Mouse (Mus musculus) ES-Bruce4 (cell line): Measurements from ENCODE around the gene Hemk1. TPM values are rescaled to one million over a fixed set of nuclear protein-coding genes. Genes with fewer than 3 reads are reported as not detected.
A peak's percentile ranks its signal among the peaks of the same experiment; 100 is the strongest.

Experiments used
- H3K27ac ChIP-seq: 2 replicates; pipeline ENCODE4 v1.5.1; 2012; ENCODE audit warnings: low read length, inconsistent platforms; ENCODE audit not compliant: insufficient read depth
- H3K27me3 ChIP-seq: 2 replicates; pipeline ENCODE4 v1.6.1; 2012; ENCODE audit warnings: mild to moderate bottlenecking, low read length, inconsistent platforms; ENCODE audit not compliant: control insufficient read depth, poor library complexity, insufficient read depth, severe bottlenecking
- H3K36me3 ChIP-seq: 2 replicates; pipeline ENCODE4 v1.6.1; 2012; ENCODE audit warnings: inconsistent platforms, mild to moderate bottlenecking, low read length, moderate library complexity; ENCODE audit not compliant: control insufficient read depth, poor library complexity, insufficient read depth, severe bottlenecking
- H3K4me1 ChIP-seq: one replicate; pipeline ENCODE4 v1.8.1; 2011; ENCODE audit warnings: low read length; ENCODE audit not compliant: control insufficient read depth, insufficient read depth
- H3K4me3 ChIP-seq: 2 replicates; pipeline ENCODE4 v1.5.1; 2011; ENCODE audit warnings: low read depth, mild to moderate bottlenecking, low read length
- H3K9ac ChIP-seq: 2 replicates; pipeline ENCODE4 v1.6.1; 2012; ENCODE audit warnings: low read depth, mild to moderate bottlenecking, inconsistent platforms; ENCODE audit not compliant: poor library complexity, severe bottlenecking
- H3K9me3 ChIP-seq: replicated peaks from 2 replicates; pipeline ENCODE4 v1.6.1; 2012; ENCODE audit warnings: mild to moderate bottlenecking, low read length, inconsistent platforms; ENCODE audit not compliant: control insufficient read depth, poor library complexity, insufficient read depth, severe bottlenecking
- CTCF ChIP-seq: IDR thresholded peaks from one replicate; pipeline ENCODE4 v1.8.1; 2011; ENCODE audit warnings: low read depth, low read length
- EP300 ChIP-seq: IDR thresholded peaks from 2 replicates; pipeline ENCODE4 v1.6.1; 2011; ENCODE audit warnings: low read depth, low read length; ENCODE audit not compliant: insufficient read depth
- POLR2A ChIP-seq: IDR thresholded peaks from one replicate; pipeline ENCODE4 v1.8.1; 2011; ENCODE audit warnings: low read length; ENCODE audit not compliant: insufficient read depth
- polyA plus RNA-seq: library from polyadenylated mRNA; stranded (reverse); fragments of >200 nt; gene quantifications from 2 replicates; pipeline ENCODE4 v1.2.4, GENCODE M21; 2011; ENCODE audit warnings: low read depth; ENCODE audit not compliant: missing spikeins, insufficient read depth, insufficient read length

The Hemk1 gene
- polyA plus RNA-seq, 1 experiment: 11.0 TPM

GRCm38 (mm10) chr9:107300224-107300973, 37.8 kb downstream of the Hemk1 start:
- H3K4me1 ChIP-seq: peaks cover 9% of the 10 kb centered on the region
- H3K9ac ChIP-seq: no peak overlapping the region
- no peak overlapping the region for H3K4me3 ChIP-seq
- H3K9me3 ChIP-seq: no peaks in the 10 kb centered on the region
- no peak overlapping the region for H3K27ac ChIP-seq
- peaks cover 10% of the 10 kb centered on the region for H3K36me3 ChIP-seq
- TF ChIP-seq POLR2A: no peak
- no peak for TF ChIP-seq EP300
- TF ChIP-seq CTCF: no peak
- no peaks in the 10 kb centered on the region for H3K27me3 ChIP-seq

DNA sequence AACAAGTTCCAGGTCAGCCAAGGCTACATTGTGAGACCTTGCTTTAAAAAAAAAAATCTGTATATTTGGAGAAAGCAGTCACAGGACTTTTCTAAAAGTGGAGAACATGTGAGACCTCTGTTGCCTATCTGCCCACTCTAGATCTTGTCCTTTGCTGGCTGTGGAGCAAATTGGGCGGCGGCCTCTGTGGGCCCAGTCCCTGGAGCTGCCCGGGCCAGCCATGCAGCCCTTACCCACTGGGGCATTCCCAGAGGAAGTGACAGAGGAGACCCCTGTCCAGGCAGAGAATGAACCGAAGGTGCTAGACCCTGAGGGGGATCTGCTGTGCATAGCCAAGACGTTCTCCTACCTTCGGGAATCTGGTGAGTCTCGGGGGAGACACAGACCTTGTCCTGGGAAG, 38.4 kb downstream of the Hemk1 start:
- Histone ChIP-seq H3K27me3 (no peaks in the 10 kb centered on the region), H3K9ac (0 out of 2 replicates have a peak overlapping the region, but pooled peaks have one; percentile 9)

DNA sequence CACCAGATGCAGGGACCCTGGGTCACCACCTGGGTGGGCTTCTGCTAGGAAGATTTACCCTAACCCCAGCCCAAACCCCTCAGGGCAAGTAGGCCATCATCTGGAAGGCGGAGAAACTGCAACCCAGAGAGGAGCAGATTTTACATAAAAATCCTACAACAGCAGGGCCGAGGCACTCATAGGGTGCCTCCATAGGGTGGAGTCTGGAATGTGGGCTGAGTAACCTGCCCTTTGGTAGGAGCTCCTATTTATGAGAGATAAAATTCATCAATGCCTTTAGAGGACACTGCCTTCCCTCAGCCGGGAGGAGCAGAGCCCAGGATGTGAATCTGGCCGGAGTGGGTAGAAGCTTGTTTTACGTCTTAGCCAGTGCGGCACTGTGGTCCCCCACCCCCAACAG, 39.3 kb downstream of the Hemk1 start:
- H3K9ac ChIP-seq: peak overlapping the region; percentile 10; the same call in 1 of the 2 replicates
- H3K4me3 ChIP-seq: peak overlapping the region; percentile 21; the same call in 1 of the 2 replicates
- no peaks in the 10 kb centered on the region for H3K27me3 ChIP-seq
- H3K9me3 ChIP-seq: no peaks in the 10 kb centered on the region
- TF ChIP-seq CTCF (no peak), EP300 (peak; percentile 26; the same call in 1 of the 2 replicates)
- H3K27ac ChIP-seq: peak overlapping the region; percentile 50
- peaks cover 9% of the 10 kb centered on the region for H3K4me1 ChIP-seq
- H3K36me3 ChIP-seq: peaks cover 10% of the 10 kb centered on the region

More for the DNA sequence above, 38.4 kb downstream of the Hemk1 start:
- peaks cover 10% of the 10 kb centered on the region for H3K36me3 ChIP-seq
- no peak overlapping the region for H3K4me3 ChIP-seq
- TF ChIP-seq EP300 (no peak), POLR2A (no peak), CTCF (no peak)
- no peak overlapping the region for H3K27ac ChIP-seq
- H3K4me1 ChIP-seq: peaks cover 9% of the 10 kb centered on the region
- H3K9me3 ChIP-seq: no peaks in the 10 kb centered on the region

DNA sequence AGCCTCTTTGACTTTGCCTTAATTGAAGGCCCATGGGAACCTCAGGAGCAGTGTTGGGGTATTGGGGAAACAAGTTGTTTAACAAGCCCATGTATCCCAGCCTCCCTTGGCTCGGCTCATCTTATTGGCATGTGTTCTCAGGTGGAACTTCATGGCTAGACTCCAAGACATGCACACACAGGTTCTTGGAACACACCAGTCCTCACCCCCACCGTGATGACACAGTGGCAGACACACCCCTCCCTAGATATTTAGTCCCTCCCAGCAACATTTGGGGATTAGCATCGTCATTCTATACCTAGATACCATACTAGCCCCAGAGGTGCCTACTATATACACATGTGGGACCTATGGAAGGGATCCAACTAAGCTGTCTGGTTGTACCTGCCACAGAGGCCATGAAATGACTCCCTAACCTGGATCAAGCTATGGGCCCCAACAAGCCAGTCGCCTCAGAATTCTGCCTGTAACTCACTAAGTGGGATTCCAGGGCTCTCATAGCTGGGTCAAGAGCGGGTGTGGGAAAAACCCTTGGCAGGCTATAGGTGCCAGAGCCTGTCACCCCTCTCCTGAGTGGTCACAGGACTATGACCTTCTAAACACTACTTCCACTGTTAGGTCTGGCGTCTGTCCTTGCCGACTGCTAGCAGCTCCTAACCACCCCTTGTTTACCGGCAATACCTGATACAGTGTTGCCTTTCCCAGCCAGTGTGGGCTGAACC, 39.9 kb downstream of the Hemk1 start:
- peak overlapping the region; percentile 50 for H3K27ac ChIP-seq
- TF ChIP-seq CTCF: no peak
- no peak for TF ChIP-seq EP300
- no peak for TF ChIP-seq POLR2A
- H3K9ac ChIP-seq: peak overlapping the region; percentile 73; the same call in 1 of the 2 replicates
- peaks cover 9% of the 10 kb centered on the region for H3K4me1 ChIP-seq
- H3K9me3 ChIP-seq: no peaks in the 10 kb centered on the region
- H3K27me3 ChIP-seq: no peaks in the 10 kb centered on the region
- H3K36me3 ChIP-seq: peaks cover 10% of the 10 kb centered on the region
- peak overlapping the region; percentile 90; the same call in 1 of the 2 replicates for H3K4me3 ChIP-seq

- Histone ChIP-seq H3K9me3 (no peaks in the 10 kb centered on the region), H3K36me3 (peaks cover 10% of the 10 kb centered on the region), H3K9ac (peak overlapping the region; percentile 73), H3K27ac (no peak overlapping the region), H3K27me3 (no peaks in the 10 kb centered on the region), H3K4me3 (peak overlapping the region; percentile 90), H3K4me1 (peaks cover 9% of the 10 kb centered on the region)
- no peak for TF ChIP-seq CTCF
- no peak for TF ChIP-seq EP300
- no peak for TF ChIP-seq POLR2A
Observed at GRCm38 (mm10) chr9:107297658-107298057, 40.5 kb downstream of the Hemk1 start.

GRCm38 (mm10) chr9:107297059-107297458, 41.1 kb downstream of the Hemk1 start:
- H3K27me3 ChIP-seq: no peaks in the 10 kb centered on the region
- H3K9ac ChIP-seq: peak overlapping the region; percentile 73
- no peaks in the 10 kb centered on the region for H3K9me3 ChIP-seq
- peak overlapping the region; percentile 69 for H3K27ac ChIP-seq
- H3K36me3 ChIP-seq: peaks cover 10% of the 10 kb centered on the region
- no peak for TF ChIP-seq CTCF
- no peak for TF ChIP-seq EP300
- no peak for TF ChIP-seq POLR2A
- peak overlapping the region; percentile 90 for H3K4me3 ChIP-seq
- H3K4me1 ChIP-seq: peaks cover 9% of the 10 kb centered on the region
